Mouse (Mus musculus): Measurements from ENCODE around the gene Shank2. TPM values are rescaled to one million over a fixed set of nuclear protein-coding genes. Genes with fewer than 3 reads are reported as not detected.

The Shank2 gene
- polyA plus RNA-seq, 1 experiment: 0.70 TPM

- Histone ChIP-seq H3K27me3 (ENCODE audit: control insufficient read depth, insufficient read depth, insufficient read length) (no peaks in the 10 kb centered on the region), H3K79me3 (ENCODE audit: low read depth) (no peaks in the 10 kb centered on the region), H3ac (ENCODE audit: control insufficient read depth, insufficient read length, low read depth) (no peak overlapping the region), H3K79me2 (ENCODE audit: control insufficient read depth, insufficient read depth) (no peaks in the 10 kb centered on the region), H3K36me3 (ENCODE audit: control insufficient read depth, insufficient read depth) (no peaks in the 10 kb centered on the region), H3K4me3 (ENCODE audit: insufficient read depth, poor library complexity, severe bottlenecking) (no peak overlapping the region)
- no peak for TF ChIP-seq MYOD1 (IDR thresholded peaks at IDR 0.05; ENCODE audit: control insufficient read depth, insufficient read length, low read depth)
Measured at GRCm38 (mm10) chr7:144248686-144249422, 247.1 kb downstream of the Shank2 start.

GRCm38 (mm10) chr7:144250791-144251190 lies 249.1 kb downstream of the Shank2 start:
- H3K79me3 ChIP-seq (ENCODE audit: low read depth): no peaks in the 10 kb centered on the region
- H3K4me3 ChIP-seq (ENCODE audit: insufficient read depth, poor library complexity, severe bottlenecking): no peak overlapping the region
- no peaks in the 10 kb centered on the region for H3K79me2 ChIP-seq (ENCODE audit: control insufficient read depth, insufficient read depth)
- H3ac ChIP-seq (ENCODE audit: control insufficient read depth, insufficient read length, low read depth): no peak overlapping the region
- TF ChIP-seq MYOD1 (IDR thresholded peaks at IDR 0.05; ENCODE audit: control insufficient read depth, insufficient read length, low read depth): no peak
- no peak for TF ChIP-seq USF1 (IDR thresholded peaks at IDR 0.05; ENCODE audit: low read depth)
- no peak for TF ChIP-seq FOSL1 (IDR thresholded peaks at IDR 0.05; ENCODE audit: insufficient read depth, low read length, poor library complexity, severe bottlenecking)
- no peak for TF ChIP-seq CEBPB (IDR thresholded peaks at IDR 0.05; ENCODE audit: low read depth)
- TF ChIP-seq CTCF (IDR thresholded peaks at IDR 0.05; ENCODE audit: control insufficient read depth, insufficient read depth, insufficient read length): no peak
- no peak for TF ChIP-seq MAX (IDR thresholded peaks at IDR 0.05)
- TF ChIP-seq MYOG (IDR thresholded peaks at IDR 0.05; ENCODE audit: control insufficient read depth, extremely low read depth, insufficient read length): no peak
- no peaks in the 10 kb centered on the region for H3K36me3 ChIP-seq (ENCODE audit: control insufficient read depth, insufficient read depth)
- peaks cover 4% of the 10 kb centered on the region for H3K27me3 ChIP-seq (ENCODE audit: control insufficient read depth, insufficient read depth, insufficient read length)

- Histone ChIP-seq H3K36me3 (ENCODE audit: control insufficient read depth, insufficient read depth) (no peaks in the 10 kb centered on the region), H3K27me3 (ENCODE audit: control insufficient read depth, insufficient read depth, insufficient read length) (peaks cover 4% of the 10 kb centered on the region), H3K79me2 (ENCODE audit: control insufficient read depth, insufficient read depth) (no peaks in the 10 kb centered on the region), H3K4me3 (ENCODE audit: insufficient read depth, poor library complexity, severe bottlenecking) (no peak overlapping the region), H3K79me3 (ENCODE audit: low read depth) (no peaks in the 10 kb centered on the region), H3ac (ENCODE audit: control insufficient read depth, insufficient read length, low read depth) (no peak overlapping the region)
- no peak for TF ChIP-seq CTCF (IDR thresholded peaks at IDR 0.05; ENCODE audit: control insufficient read depth, insufficient read depth, insufficient read length)
- no peak for TF ChIP-seq MAX (IDR thresholded peaks at IDR 0.05)
- no peak for TF ChIP-seq CEBPB (IDR thresholded peaks at IDR 0.05; ENCODE audit: low read depth)
- no peak for TF ChIP-seq FOSL1 (IDR thresholded peaks at IDR 0.05; ENCODE audit: insufficient read depth, low read length, poor library complexity, severe bottlenecking)
- no peak for TF ChIP-seq MYOG (IDR thresholded peaks at IDR 0.05; ENCODE audit: control insufficient read depth, extremely low read depth, insufficient read length)
- TF ChIP-seq MYOD1 (IDR thresholded peaks at IDR 0.05; ENCODE audit: control insufficient read depth, insufficient read length, low read depth): no peak
- no peak for TF ChIP-seq USF1 (IDR thresholded peaks at IDR 0.05; ENCODE audit: low read depth)
Measured at GRCm38 (mm10) chr7:144251250-144251649, 249.5 kb downstream of the Shank2 start.

GRCm38 (mm10) chr7:144254674-144255246 lies 253.0 kb downstream of the Shank2 start:
- H3ac ChIP-seq (ENCODE audit: control insufficient read depth, insufficient read length, low read depth): no peak overlapping the region
- TF ChIP-seq MYOD1 (IDR thresholded peaks at IDR 0.05; ENCODE audit: control insufficient read depth, insufficient read length, low read depth) (no peak), CTCF (IDR thresholded peaks at IDR 0.05; ENCODE audit: control insufficient read depth, insufficient read depth, insufficient read length) (no peak), MAX (IDR thresholded peaks at IDR 0.05) (no peak), MYOG (IDR thresholded peaks at IDR 0.05; ENCODE audit: control insufficient read depth, extremely low read depth, insufficient read length) (no peak), FOSL1 (IDR thresholded peaks at IDR 0.05; ENCODE audit: insufficient read depth, low read length, poor library complexity, severe bottlenecking) (no peak), CEBPB (IDR thresholded peaks at IDR 0.05; ENCODE audit: low read depth) (no peak), USF1 (IDR thresholded peaks at IDR 0.05; ENCODE audit: low read depth) (no peak)
- H3K36me3 ChIP-seq (ENCODE audit: control insufficient read depth, insufficient read depth): no peaks in the 10 kb centered on the region
- no peak overlapping the region for H3K4me3 ChIP-seq (ENCODE audit: insufficient read depth, poor library complexity, severe bottlenecking)
- H3K79me2 ChIP-seq (ENCODE audit: control insufficient read depth, insufficient read depth): no peaks in the 10 kb centered on the region
- peaks cover 17% of the 10 kb centered on the region for H3K27me3 ChIP-seq (ENCODE audit: control insufficient read depth, insufficient read depth, insufficient read length)
- no peaks in the 10 kb centered on the region for H3K79me3 ChIP-seq (ENCODE audit: low read depth)

GRCm38 (mm10) chr7:144257821-144258220 lies 256.1 kb downstream of the Shank2 start:
- H3K79me2 ChIP-seq (ENCODE audit: control insufficient read depth, insufficient read depth): no peaks in the 10 kb centered on the region
- no peak overlapping the region for H3ac ChIP-seq (ENCODE audit: control insufficient read depth, insufficient read length, low read depth)
- TF ChIP-seq MYOG (IDR thresholded peaks at IDR 0.05; ENCODE audit: control insufficient read depth, extremely low read depth, insufficient read length) (no peak), CEBPB (IDR thresholded peaks at IDR 0.05; ENCODE audit: low read depth) (no peak), CTCF (IDR thresholded peaks at IDR 0.05; ENCODE audit: control insufficient read depth, insufficient read depth, insufficient read length) (no peak), MYOD1 (IDR thresholded peaks at IDR 0.05; ENCODE audit: control insufficient read depth, insufficient read length, low read depth) (no peak), MAX (IDR thresholded peaks at IDR 0.05) (no peak), FOSL1 (IDR thresholded peaks at IDR 0.05; ENCODE audit: insufficient read depth, low read length, poor library complexity, severe bottlenecking) (no peak), USF1 (IDR thresholded peaks at IDR 0.05; ENCODE audit: low read depth) (no peak)
- no peaks in the 10 kb centered on the region for H3K36me3 ChIP-seq (ENCODE audit: control insufficient read depth, insufficient read depth)
- no peak overlapping the region for H3K4me3 ChIP-seq (ENCODE audit: insufficient read depth, poor library complexity, severe bottlenecking)
- H3K79me3 ChIP-seq (ENCODE audit: low read depth): no peaks in the 10 kb centered on the region
- H3K27me3 ChIP-seq (ENCODE audit: control insufficient read depth, insufficient read depth, insufficient read length): peaks cover 30% of the 10 kb centered on the region
